Mouse (Mus musculus): ENCODE results near the gene Whrn.

Whrn gene

DNA sequence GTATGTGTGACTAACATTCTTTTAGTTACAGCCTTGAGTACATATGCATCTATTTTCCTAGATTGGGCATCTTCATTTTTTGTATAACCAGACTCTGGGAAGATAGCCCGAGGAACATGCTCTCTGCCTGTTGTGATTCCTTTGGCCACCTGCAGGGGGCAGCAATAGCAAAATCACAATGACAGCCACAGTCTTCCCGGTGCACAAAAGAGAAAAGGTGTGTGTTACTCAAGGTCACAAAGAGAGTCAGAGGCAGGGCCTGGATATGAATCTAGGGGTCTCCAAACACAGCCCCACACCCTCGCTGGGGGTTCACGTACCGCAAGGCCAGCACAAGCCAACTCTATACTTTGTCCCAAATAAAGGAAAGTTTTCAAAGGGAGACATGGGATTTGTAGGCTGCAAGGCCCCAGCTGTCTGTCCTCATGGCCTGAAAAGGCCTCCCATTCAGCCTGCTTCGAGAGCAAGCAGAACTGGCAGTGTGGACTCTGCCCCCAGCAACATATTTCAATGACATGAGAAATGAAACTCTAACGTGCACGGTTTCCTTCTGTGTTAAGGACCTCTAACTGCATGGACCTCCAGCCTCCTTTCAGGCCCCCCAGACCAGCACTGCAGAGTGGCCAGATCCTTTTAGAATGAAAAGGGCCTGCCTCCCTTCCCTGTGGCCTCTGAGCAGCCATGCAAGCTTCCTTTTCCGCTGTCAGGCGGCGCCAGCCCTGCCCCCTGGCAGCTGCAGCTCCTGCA lies 15.5 kb downstream of the Whrn start:
- no peak for TF ChIP-seq GATA4 (IDR thresholded peaks at IDR 0.05; ENCODE audit: insufficient replicate concordance, low read length)

DNA sequence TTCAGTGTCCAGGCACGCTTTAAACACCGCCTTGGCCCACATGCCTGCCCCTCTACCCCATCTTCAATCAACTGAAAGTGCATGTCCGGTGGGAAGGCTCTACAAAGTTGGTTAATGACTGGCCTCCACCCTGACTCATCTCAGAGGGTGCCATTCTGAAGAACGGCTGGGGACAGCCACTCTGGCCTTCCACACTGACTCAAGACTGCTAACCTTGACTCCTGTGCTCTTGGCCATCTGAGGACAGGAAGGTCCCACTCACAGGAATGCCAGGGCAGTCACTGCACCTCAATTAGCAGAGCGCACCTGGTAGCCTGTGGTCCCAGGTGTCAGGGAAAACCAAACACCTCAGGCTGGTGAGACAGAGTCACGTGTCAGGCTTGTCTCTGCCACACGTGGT lies 17.8 kb downstream of the Whrn start:
- no peak for TF ChIP-seq GATA4 (IDR thresholded peaks at IDR 0.05; ENCODE audit: insufficient replicate concordance, low read length)

DNA sequence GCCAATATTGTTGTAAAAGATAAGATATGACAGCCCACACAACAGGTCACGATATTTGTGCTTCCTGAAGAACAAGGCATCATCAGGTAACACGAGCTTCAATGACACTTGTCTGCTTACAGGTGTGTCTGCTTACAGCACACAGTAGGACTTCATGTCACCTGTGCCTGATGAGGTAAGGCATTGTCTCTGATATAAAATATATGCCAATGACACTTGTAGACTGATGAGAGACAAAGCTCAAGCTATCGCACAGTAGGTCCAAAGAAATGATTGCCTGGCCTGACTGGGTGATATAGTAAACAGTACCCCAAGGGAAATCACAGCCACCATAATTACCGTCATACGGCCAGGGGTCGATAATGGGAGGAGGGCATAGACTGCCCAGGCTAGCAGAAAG lies 18.9 kb downstream of the Whrn start:
- no peak for TF ChIP-seq GATA4 (IDR thresholded peaks at IDR 0.05; ENCODE audit: insufficient replicate concordance, low read length)

DNA sequence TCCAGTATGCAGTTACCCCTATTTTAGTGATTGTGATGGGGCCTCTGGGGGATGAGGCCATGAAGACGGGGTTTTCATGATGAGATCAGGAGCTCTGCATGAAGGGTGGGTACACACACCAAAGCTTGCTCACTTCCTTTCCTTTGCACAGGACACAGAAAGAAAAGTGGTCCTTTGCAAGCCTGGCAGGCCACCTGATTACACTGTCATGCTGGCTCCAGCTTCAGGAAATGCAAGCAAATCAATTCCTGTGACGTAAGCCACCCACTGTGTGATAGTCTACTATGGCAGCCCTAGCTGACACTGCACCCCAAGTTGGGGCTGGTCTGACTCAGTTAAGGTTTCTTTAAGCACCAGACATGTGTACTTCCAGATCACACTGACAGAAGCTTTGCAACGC lies 20.6 kb downstream of the Whrn start:
- no peak for TF ChIP-seq GATA4 (IDR thresholded peaks at IDR 0.05; ENCODE audit: insufficient replicate concordance, low read length)

DNA sequence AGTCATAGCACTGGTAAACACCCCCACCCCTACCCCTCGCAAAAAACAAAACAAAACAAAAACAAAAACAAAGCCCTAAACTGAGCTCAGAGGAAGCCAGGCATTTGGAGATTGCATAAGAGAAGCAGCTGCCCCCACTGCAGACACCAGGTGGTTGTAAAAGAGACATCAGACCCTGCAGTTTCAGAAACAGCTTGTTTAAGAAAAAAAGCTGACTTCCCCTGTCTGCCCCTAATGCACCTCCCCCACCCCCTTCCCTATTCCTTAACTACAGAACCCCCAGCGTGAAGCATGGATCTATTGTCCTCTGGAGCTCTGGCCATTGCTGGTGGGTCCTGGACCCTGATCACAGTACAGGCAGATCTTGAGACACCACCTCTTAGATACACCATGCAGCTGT lies 21.4 kb downstream of the Whrn start:
- TF ChIP-seq GATA4 (IDR thresholded peaks at IDR 0.05; ENCODE audit: insufficient replicate concordance, low read length), result no peak

DNA sequence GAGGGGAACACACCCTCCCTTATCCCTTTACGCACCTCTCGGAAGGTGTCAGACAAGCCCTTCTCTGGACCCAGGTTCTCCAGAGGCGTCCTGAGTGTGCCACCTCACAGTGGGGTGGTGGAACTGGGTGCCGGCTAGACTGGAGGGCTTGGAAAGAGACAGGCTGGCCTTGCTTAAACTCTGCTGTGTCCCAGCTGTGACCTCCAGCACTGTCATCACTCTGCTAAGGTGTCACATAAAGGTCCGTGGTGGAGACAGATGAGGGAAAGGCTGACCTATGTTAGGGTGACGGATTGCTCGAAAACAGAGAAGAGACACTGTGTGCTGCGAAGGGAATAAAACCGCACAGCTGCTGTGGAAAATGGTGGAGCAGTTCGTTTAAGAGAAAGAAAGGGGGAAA lies 28.5 kb downstream of the Whrn start:
- TF ChIP-seq GATA4 (IDR thresholded peaks at IDR 0.05; ENCODE audit: insufficient replicate concordance, low read length), result no peak

DNA sequence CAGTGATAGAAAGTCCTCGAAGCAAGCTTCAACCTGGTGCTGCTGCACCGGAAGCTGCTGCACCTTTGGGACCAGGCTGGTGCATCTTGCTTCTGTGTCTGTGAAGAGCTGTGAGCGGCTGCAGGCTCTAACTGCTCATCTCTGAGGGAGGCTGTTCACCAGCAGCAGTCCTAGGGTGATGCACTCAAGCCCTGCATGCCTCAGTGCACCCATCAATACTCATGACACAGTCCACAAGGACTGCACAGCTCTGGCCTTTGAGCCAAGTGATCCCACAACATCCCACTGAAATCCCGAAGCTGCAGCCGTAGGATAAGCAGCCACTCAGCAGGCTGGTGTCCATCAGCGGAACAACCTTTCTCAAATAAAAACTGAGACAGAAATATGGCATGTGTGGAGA lies 29.6 kb downstream of the Whrn start:
- no peak for TF ChIP-seq GATA4 (IDR thresholded peaks at IDR 0.05; ENCODE audit: insufficient replicate concordance, low read length)

DNA sequence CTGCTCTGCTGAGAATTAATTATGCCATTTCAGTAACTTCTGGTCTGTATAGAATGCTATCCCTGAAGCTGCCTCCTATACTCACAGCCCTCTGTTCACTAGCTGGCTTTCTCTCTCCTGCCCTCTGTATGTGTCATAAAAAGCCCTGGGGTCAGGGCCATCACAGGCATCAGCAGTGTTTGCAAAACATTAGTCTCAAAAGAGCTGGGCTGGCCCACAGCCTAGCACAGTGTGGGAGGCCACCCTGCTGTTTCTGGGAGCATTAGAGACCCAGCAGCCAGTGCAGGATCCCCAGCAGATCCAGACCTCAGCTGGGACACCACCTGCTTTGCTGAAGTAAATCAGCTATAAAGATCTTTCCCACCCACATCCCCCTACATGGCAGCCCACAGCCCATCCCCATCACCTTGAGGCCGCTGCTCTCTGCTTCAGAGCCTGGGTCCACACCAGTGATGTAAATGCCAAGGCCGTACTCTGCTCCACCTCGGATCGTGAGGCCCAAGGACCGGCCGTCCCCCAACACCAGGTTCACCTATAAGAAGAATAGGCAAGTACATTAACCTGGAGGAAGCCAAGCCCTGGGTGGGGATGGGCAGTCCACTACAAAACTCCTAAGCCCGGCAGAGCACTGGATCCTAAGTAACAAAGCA lies 34.8 kb downstream of the Whrn start:
- TF ChIP-seq GATA4 (IDR thresholded peaks at IDR 0.05; ENCODE audit: insufficient replicate concordance, low read length), result no peak

DNA sequence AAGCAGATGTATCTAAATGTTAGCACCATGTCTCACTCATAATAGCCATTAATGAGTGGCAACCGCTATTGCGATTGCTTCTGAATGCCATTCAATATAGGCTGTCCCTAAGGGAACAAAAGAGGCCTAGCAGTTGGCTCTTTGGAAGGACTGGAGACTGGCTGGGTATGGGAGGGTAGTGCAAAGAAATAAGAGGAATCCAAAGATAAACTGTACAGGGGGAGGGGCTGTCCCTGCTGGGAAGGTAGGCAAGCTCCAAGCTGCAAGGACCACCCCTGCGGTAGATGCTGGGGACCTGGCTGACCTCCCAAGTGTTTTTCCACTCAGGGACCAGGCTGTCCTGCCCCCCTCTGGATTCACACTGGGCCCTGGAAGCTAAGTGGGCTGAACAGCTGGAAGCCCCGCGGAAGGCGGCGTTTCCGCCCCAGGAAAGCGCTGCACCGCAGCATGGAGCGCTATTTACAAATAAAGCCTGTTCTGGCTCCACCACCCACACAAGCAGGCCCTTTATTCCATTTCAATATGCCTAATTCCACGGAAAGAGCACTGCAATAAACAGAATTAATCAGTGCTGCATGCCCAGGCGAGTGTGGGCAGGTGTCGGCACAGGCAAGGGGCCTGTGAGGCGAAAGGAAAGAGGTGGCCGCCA lies 36.5 kb downstream of the Whrn start:
- TF ChIP-seq GATA4 (IDR thresholded peaks at IDR 0.05; ENCODE audit: insufficient replicate concordance, low read length), result no peak

DNA sequence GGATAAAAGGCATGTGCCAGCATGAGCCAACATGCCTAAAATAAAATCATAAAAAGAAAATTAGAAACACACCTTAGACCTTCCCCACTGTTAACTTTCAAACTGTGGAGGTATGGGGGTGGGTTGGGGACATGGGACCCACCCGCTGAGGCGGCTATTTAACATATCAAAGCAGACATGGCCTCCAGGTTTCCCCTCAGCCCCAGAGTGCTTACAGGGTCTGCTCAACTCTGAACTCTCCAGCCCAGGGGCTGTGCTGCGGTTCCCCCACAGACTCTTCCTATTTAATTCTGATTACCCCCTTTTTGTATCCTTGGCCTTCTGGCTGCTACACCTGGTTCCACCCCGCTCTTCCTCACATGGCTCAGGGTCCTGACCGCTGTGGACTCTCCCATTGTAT lies 39.2 kb downstream of the Whrn start:
- TF ChIP-seq GATA4 (IDR thresholded peaks at IDR 0.05; ENCODE audit: insufficient replicate concordance, low read length), result no peak

DNA sequence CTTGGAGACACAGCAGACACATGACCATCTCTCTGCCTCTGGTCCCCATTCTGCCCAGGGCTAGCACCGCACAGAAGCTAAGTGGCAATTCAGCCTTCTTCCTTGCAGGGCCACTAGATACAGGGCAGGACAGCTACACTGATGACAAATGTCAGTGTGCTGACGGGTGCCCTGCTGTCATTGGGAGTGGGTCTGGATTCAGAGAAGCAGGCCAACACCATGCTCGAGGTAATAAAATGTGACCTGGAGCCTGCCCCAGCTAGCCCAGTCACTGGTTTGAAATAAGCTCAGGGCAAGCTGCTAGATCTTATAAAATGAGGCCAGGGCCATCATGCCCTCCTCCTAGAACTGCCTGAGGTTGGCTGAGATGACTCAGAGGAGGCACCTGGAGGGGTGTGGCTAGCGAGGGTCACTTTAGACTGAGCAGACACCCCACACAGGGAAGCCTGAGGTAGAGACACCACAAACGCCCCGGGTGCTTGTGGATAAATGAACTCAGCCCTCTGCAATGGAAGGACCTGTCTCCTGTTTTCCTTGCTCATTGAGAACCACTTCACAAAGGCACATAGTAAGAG lies 41.8 kb downstream of the Whrn start:
- no peak for TF ChIP-seq GATA4 (IDR thresholded peaks at IDR 0.05; ENCODE audit: insufficient replicate concordance, low read length)

DNA sequence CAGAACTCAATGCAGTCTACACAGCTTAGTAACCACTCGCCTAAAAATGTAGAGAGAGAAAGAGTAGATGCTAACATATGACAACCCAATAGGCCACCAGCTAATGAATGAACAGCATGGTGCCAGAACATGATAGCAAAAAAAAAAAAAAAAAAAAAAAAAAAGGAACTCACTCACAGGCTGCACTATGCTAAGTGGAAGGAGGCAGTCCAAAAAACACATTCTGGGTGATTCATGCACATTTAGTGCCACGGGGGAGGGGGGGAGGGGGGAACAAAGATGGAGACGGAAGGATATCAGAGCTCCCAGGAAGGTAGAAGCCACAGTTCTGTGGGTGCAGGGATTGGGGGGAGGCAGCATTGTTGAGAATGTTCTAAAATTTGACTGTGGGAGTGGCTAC lies 43.2 kb downstream of the Whrn start:
- no peak for TF ChIP-seq GATA4 (IDR thresholded peaks at IDR 0.05; ENCODE audit: insufficient replicate concordance, low read length)

DNA sequence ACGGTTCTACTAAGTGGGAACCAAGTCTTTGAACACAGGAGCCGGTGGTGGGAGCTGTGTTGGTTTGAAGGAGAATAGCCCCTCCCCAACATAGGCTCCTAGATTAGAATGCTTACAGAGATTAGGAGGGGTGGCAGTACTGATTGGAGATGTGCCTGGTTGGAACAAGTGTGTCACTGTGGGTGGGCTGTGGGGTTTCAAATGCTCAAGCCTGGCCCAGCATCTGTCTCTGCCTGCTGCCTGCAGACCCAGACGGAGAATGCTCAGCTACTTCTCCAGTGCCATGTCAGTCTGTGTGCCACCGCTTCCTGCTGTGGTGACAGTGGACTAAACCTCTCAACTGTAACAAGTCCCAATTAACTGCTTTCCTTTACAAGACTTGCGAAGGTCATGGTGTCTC lies 45.2 kb downstream of the Whrn start:
- no peak for TF ChIP-seq GATA4 (IDR thresholded peaks at IDR 0.05; ENCODE audit: insufficient replicate concordance, low read length)

DNA sequence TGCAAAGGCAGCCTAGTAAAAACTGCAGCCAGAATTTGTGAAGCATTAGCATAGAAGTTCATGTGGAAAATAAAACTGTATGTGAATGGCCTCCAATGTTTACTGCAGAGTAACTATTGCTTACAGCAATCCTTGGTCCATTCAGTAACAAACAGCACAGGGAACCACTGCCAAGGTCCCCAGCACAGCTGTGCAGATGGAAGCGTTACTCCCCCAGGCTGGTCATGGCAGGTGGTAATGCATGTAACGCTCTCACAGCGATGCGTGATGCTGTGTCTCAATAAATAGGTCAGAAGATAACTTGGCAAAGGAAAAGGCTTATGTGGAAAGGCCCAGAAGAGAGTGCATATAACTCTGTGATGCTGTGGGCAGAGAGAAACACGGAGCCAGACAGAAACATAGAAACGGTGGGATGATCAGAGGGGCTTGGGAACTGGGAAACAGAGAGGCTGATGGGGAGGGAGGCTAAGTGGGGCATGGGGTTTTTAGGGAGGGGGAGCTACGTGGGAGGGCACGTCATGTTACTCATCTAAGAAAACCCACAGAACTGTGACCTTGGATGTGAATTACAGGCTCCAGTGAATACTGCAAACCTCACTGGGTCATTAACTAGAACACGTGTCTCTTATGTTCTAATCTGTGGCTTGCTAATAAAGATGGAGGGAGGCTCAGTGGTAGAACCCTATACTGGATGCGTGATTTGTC lies 51.3 kb downstream of the Whrn start:
- no peak for TF ChIP-seq GATA4 (IDR thresholded peaks at IDR 0.05; ENCODE audit: insufficient replicate concordance, low read length)

DNA sequence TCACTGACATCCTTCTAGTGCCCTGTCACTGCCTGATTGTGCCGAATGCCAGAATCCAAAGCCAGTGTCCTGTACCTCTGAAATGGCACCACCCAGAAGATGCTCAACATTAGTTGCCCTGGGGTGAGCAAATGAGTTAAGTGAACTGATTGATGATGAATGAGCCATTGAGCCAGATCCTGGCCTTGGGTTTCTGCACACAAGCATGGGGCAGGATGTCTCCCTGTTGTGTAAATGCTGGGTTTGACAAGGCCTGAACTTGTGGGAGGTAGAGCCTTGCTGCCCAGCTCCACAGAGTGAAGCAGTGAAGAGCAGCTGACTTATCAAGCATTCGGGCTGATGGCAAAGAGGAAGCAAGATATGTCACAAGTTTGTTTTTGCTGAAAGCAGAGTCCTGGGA lies 52.7 kb downstream of the Whrn start:
- no peak for TF ChIP-seq GATA4 (IDR thresholded peaks at IDR 0.05; ENCODE audit: insufficient replicate concordance, low read length)
